Mouse (Mus musculus): ENCODE measurements around the gene Tbl1xr1.

The Tbl1xr1 gene

DNA sequence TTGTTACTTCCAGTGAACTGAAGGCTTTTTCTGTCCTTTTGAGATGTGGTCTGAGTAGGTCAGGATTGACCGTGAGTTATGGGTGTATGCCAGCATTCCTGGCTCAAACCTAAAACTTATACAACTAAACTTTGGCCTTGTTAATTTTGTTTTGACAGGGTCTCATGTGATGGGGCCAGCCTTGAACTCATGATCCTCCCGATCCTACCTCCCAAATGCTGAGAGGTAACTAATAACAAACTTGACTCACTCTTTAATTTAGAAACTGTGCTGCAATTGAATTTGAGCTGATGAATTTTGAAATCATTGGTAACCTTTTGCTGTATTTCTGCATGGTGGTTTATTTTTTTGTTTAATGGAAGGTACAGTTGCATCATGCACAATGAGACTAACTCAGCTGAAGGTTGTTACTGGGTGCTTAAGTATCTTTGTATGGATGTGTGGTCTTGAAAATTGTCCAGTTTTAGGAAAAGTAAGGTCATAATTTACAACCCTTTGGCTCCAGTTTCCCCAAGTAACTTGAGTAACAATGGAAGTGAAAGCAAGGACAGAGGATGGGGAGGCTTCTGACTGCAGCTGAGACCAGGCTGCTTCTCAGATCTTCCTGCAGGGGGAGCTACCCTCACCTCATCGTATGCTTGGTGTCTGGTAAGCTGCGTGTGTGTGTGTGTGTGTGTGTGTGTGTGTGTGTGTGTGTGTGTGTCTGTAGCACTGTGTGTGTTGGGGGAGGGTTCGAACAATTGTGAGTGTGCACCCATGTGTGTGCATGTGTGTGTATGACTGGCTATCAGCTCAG lies 66.6 kb downstream of the Tbl1xr1 start:
- DNase-seq (ENCODE audit: low spot score in 2 of 2): peak in 1 of 2 experiments; percentile 29

DNA sequence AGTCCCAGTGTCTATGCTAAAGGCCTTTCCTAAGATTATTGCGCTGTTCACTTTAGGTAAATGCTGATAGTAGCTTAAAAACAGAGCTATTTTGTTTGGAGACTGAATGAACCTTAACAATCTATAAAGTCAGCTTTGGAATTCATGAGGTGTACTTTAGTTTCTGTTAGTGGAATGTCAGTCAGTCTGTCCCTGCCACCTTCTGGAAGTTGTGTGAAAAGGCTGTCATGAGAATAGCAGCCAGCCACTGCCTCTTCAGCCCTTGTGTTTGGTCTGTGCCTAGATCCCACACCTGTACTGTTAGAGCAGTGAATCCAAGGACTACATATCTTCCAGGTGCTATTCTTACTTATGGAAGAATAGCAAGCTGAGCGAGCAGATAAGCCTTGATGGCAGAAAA lies 67.8 kb downstream of the Tbl1xr1 start:
- no peak for DNase-seq (ENCODE audit: low spot score in 2 of 2)

DNA sequence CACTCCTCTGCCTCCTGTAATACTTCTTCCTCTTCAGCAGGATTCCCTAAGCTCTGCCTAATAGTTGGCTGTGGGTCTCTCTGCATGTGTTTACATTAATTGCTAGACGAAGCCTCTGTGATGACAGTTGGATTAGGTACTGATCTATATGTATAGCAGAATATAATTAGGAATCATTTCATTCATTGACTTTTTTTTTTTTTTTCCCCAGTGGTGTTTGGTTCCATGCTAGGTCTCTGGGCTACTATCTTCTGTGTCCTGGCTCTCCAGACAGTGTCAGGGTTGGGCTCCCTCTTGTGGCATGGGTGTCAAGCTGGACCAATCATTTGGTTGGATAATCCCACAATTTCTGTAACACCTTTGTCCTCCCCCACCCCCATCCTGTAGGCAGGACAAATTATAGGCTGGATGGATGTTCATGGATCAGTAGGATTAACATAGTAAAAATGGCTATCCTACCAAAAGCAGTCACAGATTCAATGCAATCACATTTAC lies 71.0 kb downstream of the Tbl1xr1 start:
- no peak for DNase-seq (ENCODE audit: low spot score in 2 of 2)

DNA sequence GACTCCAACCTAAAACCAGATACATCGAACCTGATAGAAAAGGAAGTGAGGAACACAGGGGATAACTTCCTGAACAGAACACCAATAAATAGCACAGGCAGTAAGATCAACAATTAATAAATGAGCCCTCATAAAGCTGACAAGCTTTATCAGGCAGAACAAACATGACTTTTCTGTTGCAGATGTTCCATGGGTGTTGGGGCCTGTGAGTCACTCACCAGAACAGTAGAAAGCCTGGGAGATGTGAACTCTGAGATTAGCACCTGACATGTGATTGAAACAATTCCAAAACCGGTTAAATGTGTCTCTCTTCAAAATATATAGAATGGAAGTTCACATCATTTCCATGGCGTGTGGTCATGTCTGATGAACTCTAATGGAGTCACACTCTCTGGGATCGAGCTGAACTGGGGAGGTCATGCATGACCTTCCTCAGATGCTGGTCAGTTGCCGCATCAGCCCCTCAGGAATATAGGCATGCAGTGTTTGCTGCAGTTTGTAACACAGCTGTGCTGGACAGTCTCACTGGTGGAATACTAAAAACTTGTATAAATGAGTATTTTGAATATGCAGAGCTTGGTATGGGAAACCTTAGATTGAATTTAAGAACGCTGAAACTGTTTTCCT lies 72.0 kb downstream of the Tbl1xr1 start:
- no peak for DNase-seq (ENCODE audit: low spot score in 2 of 2)

DNA sequence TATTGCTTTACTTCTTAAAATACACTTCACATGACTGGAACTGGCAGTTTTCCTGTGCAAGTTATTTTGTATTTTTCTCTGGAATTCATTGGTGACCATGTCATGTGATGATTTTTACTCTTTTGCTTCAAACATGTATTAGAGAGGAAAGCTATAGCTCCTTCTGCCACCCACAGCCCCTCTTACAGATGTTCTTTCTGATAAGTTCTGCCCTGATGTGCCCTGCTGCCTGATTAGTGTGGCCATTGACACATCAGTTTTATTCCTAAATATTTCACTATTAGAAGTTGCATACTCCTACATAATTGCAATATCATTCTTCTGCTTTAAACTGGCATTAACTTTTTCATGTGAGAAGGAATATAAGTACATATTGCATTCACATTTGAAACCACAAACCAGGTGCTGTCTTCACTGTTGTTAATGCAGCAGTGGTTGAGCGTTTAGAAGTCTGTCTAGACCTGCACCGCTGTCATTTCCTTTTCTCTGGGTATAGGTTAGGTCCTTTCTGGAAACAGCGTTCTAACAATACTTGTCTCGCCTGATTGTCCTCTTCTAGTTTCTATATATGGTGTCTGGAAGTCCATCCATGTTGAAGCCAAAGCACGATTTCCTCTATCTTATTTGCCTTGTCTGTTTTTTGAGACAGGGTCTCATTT lies 74.5 kb downstream of the Tbl1xr1 start:
- no peak for DNase-seq (ENCODE audit: low spot score in 2 of 2)

DNA sequence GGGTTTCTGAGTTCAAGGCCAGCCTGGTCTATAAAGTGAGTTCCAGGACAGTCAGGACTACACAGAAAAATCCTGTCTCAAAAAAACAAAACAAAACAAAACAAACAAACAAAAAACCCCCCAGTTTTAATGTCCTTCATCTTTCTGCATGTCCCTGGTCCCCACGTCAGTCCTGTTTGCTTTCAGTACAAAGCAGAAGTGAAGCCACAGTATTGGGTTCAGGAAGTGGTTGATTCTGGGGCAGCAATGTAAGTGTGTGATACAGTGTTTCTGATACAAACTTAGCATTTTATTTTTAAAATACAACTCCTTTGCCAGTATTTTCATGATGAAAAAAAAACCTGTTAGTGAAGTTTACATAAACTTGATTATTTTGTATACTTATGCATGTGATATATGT lies 76.3 kb downstream of the Tbl1xr1 start:
- no peak for DNase-seq (ENCODE audit: low spot score in 2 of 2)

DNA sequence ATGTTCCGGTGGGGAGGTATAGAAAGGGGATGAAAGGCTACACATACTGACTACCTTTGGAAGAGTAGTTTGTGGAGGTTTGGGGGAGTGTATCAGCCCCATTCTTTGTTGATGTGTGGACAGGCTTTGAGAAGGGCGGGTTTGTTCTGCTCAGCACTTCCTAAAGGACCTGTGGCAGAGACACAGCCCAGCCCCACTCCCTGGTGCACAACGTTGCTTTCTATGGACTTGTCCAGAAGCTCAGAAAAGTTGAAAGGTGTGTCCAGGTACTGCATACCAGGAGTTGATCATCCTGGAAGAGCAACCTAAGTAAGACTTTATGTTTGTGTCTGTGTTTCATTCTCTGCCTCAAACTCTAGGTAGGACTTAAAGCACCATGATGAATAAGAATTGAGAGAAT lies 78.1 kb downstream of the Tbl1xr1 start:
- DNase-seq (ENCODE audit: low spot score in 2 of 2): no peak

DNA sequence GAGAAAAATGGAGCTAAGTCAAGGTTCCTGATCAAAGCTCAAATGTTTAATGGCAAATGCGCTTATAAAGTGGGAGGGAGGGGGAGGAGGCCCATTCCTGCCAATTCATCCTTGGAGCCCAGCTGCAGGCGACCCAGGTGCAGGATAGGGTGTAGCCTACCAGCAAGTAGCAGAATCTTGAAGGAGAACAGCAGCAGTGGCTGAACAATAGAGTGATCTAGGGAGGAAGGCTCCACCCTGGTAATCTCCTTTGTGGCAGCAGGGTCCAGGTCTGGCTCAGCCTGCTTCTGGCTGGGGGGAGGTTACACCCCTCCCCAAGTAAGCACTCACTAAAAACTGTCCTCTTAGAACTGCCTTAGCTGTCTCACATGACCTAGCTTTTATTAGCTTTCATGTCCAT lies 79.9 kb downstream of the Tbl1xr1 start:
- no peak for DNase-seq (ENCODE audit: low spot score in 2 of 2)

DNA sequence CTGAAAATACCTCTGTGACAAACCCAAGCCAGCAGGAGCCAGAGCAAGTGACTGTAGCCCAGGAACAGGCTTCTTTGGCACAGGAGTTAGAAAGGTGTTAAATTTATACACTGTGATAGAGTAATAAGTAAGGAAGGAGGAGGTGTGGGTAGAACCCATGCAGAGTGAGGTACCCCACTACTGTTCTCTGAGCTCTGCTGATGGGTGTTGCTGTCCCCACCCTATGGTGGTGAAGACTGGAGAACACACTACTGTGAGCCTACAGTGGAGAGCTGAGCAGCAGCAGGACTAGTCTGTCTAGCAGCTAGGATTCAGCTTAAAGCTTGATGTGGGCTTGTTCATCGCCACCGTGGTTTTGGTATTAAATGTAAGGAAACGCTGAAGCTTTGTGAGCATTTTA lies 86.5 kb downstream of the Tbl1xr1 start:
- no peak for DNase-seq (ENCODE audit: low spot score in 2 of 2)

DNA sequence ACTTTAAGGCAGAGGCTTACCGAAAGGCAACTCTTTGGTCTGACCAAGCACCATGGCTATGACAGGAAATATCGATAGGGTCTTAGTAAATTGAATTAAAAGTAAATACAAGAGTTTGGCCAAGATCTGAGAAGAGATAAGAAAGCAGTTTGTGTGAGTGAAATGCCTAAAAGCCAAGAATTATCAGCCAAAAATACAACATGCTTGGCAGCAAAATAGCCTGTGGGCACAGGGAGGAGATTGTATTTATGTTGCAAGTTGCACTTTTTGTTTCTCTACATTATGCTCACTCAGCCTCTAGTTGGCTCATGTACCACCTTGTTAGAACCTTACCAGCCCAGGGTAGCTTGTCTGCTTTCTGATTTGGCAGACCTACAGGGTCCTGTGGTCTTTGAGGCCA lies 91.4 kb downstream of the Tbl1xr1 start:
- no peak for DNase-seq (ENCODE audit: low spot score in 2 of 2)

DNA sequence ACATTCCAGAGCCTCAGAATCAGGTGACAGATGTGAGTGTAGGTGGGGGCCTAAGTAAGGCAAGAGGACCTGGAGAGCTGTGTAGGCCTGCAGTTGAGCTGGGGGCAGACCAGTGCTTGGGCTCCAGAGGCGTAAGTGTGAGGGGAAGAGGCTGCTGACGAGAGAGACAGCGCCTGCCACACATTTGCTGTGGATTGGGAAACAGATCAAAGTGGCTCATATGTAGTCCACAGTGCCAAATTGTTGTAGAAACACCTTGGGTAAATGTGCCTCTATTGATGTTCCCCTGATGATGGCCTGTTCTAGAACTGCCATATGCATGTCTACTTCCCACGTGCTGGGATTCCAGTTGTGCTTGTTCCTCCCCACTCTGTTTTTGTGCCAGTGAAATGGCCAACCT lies 92.0 kb downstream of the Tbl1xr1 start:
- DNase-seq (ENCODE audit: low spot score in 2 of 2): no peak

DNA sequence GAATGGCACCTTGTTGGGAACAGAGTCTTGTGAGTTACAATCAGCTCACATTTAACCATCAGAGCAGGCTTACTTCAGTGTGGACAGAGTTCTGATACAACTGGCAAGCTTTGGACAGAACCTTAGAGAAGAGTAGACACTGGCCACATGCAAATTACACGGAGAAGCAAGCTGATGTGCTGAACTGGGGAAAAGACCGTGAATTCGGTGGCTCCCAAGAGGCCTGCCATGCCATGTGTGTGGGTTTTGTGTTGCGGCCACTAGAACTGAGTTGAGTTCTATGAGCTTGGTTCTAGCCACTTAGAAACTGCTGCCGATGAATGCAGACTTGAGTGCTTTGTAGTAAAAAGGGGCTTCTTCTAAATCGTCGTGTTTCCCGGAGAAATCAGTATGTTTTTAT lies 95.1 kb downstream of the Tbl1xr1 start:
- no peak for DNase-seq (ENCODE audit: low spot score in 2 of 2)

DNA sequence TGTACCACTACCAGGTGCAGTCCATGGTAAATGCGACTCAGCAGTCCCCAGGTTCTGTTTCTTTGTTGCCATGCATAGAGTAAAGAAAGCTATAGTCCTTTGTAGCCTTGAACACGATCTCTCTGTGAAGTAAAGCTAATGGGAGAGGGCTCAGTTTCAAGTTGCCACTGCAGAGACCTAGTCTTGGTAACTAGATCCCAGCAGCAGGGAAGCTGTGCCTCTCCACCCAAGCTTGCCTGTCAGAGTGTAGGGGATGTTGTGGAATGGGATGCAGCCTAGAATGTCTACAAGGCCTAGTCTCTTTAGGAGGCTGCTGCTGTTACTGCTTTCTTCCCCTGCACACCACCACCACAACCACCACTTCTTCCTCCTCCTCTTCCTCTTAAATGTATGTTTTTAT lies 96.0 kb downstream of the Tbl1xr1 start:
- no peak for DNase-seq (ENCODE audit: low spot score in 2 of 2)

DNA sequence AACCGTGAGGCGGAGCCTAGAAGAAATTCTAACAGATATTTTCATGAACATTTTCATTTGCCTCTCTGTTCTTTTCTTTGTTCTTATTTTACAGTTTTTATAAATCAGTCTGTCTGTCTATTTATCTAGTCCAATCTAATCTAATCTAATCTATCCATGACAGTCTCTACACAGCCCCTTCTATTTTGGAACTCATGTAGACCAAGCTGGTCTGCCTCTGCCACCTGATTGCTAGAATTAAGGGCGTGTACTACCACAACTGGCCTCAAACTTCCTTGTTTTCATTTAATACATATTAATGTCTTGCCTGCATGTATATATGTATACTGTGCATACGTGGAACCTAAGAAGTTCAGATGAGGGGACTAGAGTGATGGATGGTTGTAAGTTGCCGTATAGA lies 96.7 kb downstream of the Tbl1xr1 start:
- no peak for DNase-seq (ENCODE audit: low spot score in 2 of 2)

DNA sequence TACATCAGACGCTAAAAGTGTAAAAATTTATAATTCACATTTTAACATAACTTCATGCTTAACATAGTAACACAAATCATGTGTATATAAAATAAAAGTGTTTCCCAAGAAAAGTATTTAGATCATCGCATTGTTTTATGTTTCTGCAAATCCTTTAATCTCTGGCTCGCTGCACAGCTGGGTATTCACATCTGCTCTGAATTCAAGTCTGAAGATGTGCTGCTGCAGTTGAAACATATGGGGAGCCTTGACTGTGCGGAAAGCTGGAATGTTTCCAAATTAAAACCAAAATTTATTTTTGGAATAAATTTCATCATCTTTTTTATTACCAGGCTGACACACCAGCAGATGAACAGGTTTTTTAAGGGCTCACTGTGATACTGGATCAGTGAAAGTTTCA lies 97.8 kb downstream of the Tbl1xr1 start:
- no peak for DNase-seq (ENCODE audit: low spot score in 2 of 2)

DNA sequence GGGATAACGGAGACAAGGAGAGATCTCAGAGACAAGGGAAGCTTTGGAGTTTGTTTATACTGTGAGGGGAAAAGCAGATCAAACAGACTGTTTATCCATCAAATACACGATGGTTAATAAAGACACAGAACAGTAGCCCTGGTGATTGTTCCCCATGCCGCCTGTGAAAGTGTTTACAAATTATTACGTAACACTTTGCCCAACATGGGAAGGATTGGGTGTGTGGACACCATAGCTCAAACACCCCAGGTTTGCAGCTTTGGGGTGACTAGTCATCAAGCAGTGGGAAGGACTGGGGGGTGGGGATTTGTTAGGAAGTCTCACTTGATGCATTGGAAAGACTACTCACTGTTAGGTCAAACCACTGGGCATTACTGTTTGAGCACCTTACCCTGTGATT lies 103.6 kb downstream of the Tbl1xr1 start:
- DNase-seq (ENCODE audit: low spot score in 2 of 2): no peak

DNA sequence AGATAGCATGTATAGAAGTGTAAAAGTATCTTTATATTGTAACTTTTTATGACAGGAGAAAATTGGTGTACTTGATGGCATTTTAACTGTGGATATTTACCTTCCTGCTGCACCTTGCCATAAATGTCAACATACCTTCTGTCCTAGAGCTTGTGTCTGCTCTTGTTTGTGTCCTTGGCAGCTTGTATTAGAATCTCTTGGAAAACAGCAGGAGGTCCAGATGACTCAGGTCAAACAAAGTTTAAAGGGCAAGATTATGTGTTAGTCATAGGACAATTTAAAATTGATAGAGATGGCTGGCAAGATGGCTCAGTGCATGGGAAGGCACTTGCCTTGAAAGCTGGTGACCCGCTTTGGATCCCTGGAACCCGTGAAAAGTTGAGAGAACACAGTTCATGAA lies 104.6 kb downstream of the Tbl1xr1 start:
- no peak for DNase-seq (ENCODE audit: low spot score in 2 of 2)

DNA sequence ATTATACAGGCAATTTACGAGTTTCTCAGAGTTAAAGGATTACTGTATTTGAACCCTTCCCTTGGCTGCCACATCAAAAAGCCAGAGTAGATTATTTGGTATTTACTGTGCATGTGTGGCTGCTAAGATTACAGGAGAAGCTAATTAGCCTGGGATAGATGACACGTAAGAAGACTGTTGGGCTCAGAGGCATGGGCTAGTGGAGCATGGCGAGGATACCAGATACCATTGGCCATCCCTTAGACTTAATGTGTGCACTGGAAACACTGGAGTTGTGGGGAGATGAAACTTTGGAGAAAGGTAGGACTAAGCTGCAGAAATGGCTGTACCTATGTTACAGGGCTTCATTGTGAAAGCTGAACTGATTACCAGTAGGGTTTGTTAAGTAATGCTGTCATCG lies 108.8 kb downstream of the Tbl1xr1 start:
- no peak for DNase-seq (ENCODE audit: low spot score in 2 of 2)

DNA sequence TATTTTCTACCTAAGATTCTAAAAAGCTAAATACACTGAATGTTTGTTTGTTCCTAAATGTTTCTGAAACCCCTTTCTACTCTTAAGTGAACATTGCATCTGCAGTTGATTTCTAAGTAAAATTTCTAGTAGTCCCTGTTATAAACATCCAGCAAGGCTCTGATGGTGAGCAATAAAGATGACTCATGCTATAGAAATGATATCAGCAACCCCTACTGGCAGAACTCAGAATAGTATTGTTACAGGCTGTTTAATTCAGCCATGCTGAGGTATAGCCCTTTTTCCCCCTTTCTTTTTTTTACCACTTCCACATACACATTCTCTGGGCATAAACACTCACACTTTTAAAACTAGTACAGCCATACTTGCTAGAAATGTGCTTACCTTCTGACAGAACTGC lies 114.0 kb downstream of the Tbl1xr1 start:
- DNase-seq (ENCODE audit: low spot score in 2 of 2): no peak

DNA sequence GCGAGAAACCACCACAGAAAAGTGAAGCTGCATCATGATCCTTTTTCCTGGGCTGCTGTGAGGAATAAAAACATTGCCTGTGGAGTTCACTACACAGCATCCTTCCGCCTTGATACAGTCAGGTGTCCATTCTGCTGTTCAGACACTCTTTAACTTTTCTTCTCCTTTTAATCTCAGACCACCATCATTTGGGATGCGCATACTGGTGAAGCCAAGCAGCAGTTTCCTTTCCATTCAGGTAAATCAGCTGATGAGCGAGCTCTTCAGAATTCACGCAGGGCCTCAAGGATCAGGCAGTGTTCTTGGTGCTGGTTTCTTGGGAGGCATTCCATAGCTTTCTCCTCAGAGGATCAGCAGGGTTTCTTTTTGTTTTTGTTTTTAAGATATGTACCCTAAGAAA lies 116.5 kb downstream of the Tbl1xr1 start:
- DNase-seq (ENCODE audit: low spot score in 2 of 2): no peak

DNA sequence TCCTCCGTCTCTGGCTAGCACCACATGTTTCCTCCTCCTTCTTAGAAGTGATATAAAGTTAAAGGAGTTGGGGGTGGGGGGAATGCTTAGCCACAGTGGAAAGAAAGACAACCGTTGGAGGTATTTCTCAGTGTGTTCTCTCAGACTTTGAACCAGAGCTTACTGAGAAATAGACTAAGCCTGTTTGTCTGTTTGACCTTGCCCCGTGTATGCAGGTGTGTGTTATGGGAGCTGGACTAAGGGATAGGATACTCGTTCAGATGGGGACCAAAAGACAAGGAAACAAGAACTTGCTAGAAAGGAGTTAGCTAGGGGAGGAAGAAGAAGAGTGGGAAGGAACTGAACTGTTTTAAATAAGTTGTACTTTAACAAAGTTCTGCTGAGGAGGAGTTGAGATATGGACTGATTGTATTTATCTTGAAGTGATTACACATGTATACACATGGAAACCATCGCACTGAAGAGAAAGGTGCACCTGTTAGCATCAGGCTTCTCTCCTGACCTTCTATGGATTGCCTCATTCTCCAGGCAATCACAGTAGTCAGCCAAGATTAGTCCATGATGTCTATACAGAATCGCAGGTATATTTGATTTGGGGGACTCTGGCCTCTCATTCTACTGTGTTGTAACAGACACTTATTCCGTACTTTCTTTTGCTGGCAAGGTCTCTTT lies 117.9 kb downstream of the Tbl1xr1 start:
- DNase-seq (ENCODE audit: low spot score in 2 of 2): no peak

DNA sequence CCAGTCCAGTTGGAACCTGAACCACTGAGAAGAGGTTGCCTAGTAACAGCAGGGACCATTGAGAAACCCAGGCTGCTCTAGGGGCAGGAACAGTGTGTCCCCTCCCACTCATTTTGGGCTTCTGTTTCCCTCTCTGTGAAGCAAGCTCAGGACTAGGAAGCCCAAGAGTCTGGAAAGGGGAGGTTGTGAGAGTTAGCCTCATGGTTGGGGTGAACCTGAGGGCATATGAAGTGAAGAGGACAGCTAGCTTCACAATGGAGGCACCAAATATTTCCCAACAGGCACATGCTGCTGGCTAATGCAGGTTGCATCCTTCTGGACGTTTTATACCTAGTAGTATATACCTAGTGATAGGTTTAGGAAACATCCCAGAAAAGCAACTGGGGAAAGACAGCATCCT lies 122.3 kb downstream of the Tbl1xr1 start:
- no peak for DNase-seq (ENCODE audit: low spot score in 2 of 2)
